Mouse (Mus musculus) lung, embryonic 15.5 days (tissue): ENCODE results near the gene Ap1g1. TPM values are rescaled to one million over a fixed set of nuclear protein-coding genes. Genes with fewer than 3 reads are reported as not detected.

Source experiments
- ATAC-seq: fragments of 200-750 bp; cut with Nextera tagmentation; 2 replicates; pipeline ENCODE4 v1.8.0; 2017; ENCODE audit warnings: moderate number of reproducible peaks, borderline replicate concordance; ENCODE audit not compliant: low FRiP score, low TSS enrichment; ENCODE audit errors: extremely low read depth
- H3K27ac ChIP-seq: fragments of 300-500 bp; sonication (generic); 2 replicates; pipeline ENCODE4 v1.5.1; 2015; ENCODE audit warnings: moderate library complexity, mild to moderate bottlenecking, inconsistent platforms
- H3K27me3 ChIP-seq: fragments of 300-500 bp; sonication (generic); 2 replicates; pipeline ENCODE4 v1.6.1; 2015; ENCODE audit warnings: inconsistent platforms
- H3K36me3 ChIP-seq: fragments of 300-500 bp; sonication (generic); 2 replicates; pipeline ENCODE4 v1.6.1; 2015; ENCODE audit warnings: inconsistent platforms
- H3K4me1 ChIP-seq: fragments of 300-500 bp; sonication (generic); 2 replicates; pipeline ENCODE4 v1.6.1; 2015; ENCODE audit warnings: inconsistent platforms
- H3K4me2 ChIP-seq: fragments of 300-500 bp; sonication (generic); 2 replicates; pipeline ENCODE4 v1.6.1; 2015; ENCODE audit warnings: inconsistent platforms, mild to moderate bottlenecking, moderate library complexity
- H3K4me3 ChIP-seq: fragments of 300-500 bp; sonication (generic); 2 replicates; pipeline ENCODE4 v1.5.1; 2015; ENCODE audit warnings: mild to moderate bottlenecking, inconsistent platforms
- H3K9ac ChIP-seq: fragments of 300-500 bp; sonication (generic); 2 replicates; pipeline ENCODE4 v1.6.1; 2015; ENCODE audit warnings: inconsistent platforms
- H3K9me3 ChIP-seq: fragments of 300-500 bp; sonication (generic); 2 replicates; pipeline ENCODE4 v1.6.1; 2016; ENCODE audit warnings: inconsistent platforms
- WGBS: fragments of 180-500 bp; shearing (Covaris S2); methylation state at CpG from one replicate; pipeline ENCODE4 v1.1.7; 2015; 5-methylcytosine and 5-hydroxymethylcytosine counted together
- polyA plus RNA-seq: library from polyadenylated mRNA; unstranded; fragments of >200 nt; fragmentation: Nextera tagmentation; extraction: Ambion mirVana; gene quantifications from 2 replicates; pipeline ENCODE4 v1.2.1, GENCODE M21; 2015

Gene Ap1g1
- polyA plus RNA-seq, 1 experiment from 2014 or later = 44.2 TPM

DNA sequence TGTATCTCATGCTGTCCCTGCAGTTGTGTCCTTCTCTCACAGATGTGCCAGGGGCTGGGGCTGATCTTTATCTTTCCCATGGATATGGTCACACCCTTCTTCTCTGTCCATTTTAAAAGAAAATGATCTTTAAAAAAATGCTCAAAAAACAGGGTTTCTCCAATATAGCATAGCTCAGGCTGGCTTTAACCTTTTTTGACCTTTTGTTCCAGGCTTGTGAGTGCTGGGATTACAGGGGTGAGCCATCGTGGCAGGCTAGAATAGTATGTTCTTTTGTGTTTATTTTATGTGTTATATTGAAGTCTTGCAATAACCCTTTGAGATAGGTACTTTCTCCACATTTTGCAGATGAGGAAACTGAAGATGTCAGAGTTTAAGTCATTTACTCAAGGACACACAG lies 16.8 kb downstream of the Ap1g1 start:
- H3K27ac ChIP-seq = no peak overlapping the region
- H3K27me3 ChIP-seq = no peaks in the 10 kb centered on the region
- H3K4me3 ChIP-seq = no peak overlapping the region
- no peak overlapping the region for H3K4me2 ChIP-seq
- no peak for ATAC-seq
- no peaks in the 10 kb centered on the region for H3K4me1 ChIP-seq
- 23% methylated on average over 1 of the region's 1 CpGs for WGBS
- no peaks in the 10 kb centered on the region for H3K9me3 ChIP-seq
- H3K9ac ChIP-seq = no peak overlapping the region
- H3K36me3 ChIP-seq = no peaks in the 10 kb centered on the region

DNA sequence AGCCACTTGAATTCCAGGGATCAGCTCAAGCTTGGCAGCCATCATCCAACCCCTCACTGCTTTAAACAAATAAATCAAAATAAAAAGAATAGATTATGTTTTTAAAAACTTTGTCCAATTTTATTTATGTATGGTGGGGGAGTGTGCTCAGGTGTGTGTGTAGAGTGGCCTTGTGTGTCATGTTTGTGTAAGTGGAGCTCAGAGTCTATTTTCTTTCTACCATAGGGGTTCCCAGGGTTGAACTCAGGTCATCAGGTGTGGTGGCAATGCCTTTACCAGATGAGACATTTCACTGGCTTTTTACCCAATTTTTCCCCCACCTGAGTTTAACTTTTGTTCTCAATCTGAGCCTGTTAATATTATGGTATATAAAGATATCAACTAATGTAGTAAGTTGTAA lies 20.4 kb downstream of the Ap1g1 start:
- H3K36me3 ChIP-seq = no peaks in the 10 kb centered on the region
- H3K27ac ChIP-seq = no peak overlapping the region
- no peak for ATAC-seq
- H3K27me3 ChIP-seq = no peaks in the 10 kb centered on the region
- H3K9me3 ChIP-seq = no peaks in the 10 kb centered on the region
- no peak overlapping the region for H3K4me2 ChIP-seq
- no peak overlapping the region for H3K9ac ChIP-seq
- H3K4me3 ChIP-seq = no peak overlapping the region
- no peaks in the 10 kb centered on the region for H3K4me1 ChIP-seq

DNA sequence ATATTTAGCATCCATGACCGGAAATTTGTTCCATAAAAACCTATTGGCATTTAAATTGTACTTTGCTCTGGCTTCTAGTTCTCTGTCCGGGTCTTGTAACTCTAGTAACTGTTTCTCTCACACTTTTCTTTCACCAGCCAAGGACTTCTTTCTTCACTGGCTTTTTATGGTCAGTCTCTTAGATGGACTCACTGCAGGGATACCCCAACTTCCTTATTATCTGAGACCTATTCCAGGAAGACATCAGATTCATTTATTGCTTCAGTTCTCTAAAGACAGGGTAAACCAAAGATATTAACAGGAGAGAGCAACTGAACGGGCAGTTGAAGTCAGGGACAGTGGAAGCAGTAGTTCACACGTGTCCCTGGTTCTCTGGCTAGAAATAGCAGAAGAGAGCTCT lies 20.9 kb downstream of the Ap1g1 start:
- WGBS = 64% methylated on average over 4 of the region's 4 CpGs
- H3K4me1 ChIP-seq = no peaks in the 10 kb centered on the region

DNA sequence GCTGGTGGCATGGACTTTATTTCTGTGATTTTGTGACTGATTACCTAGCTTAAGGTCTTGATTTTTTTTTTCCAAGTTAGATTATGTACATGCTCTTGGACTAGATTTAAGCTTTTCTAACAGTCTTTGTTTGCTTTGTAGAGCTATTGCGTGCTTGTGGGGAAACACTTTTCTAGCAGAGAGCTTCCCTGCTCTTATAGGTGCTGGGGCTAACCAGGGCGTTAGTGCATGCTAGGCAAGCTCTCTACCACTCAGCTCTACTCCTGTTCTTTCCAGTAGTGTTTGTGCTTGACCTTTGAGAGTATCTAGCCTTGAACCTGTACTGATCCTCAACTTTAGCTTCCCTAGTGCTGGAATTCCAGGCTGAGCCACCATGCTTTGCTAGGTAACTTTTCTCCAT lies 22.0 kb downstream of the Ap1g1 start:
- 58% methylated on average over 2 of the region's 2 CpGs for WGBS

More for the DNA sequence above, 20.9 kb downstream of the Ap1g1 start:
- H3K9ac ChIP-seq = no peak overlapping the region
- H3K4me3 ChIP-seq = no peak overlapping the region
- no peaks in the 10 kb centered on the region for H3K36me3 ChIP-seq
- no peak overlapping the region for H3K27ac ChIP-seq
- no peak for ATAC-seq
- H3K4me2 ChIP-seq = no peak overlapping the region
- no peaks in the 10 kb centered on the region for H3K9me3 ChIP-seq
- no peaks in the 10 kb centered on the region for H3K27me3 ChIP-seq

DNA sequence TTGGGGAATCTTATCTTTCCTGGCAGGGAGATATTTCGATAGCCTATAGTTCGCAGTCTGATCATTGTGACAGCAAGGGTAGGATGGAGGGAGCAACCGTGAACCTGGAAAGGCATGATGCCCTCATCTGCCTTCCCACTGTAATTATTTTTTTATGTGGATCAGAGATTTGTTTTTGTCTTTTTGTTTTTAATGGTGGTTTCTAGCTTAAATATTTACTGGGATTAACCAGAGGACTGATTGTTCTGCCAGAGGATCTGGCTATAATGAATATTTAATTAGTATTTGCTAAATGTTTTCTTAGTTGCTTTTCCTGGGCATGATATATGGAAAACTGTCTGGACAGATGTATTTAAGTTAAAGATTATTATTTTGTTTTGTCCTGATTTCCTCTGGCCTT lies 24.9 kb downstream of the Ap1g1 start:
- Histone ChIP-seq H3K27ac (no peak overlapping the region), H3K4me2 (no peak overlapping the region), H3K4me3 (no peak overlapping the region), H3K9me3 (no peaks in the 10 kb centered on the region), H3K9ac (no peak overlapping the region), H3K4me1 (no peaks in the 10 kb centered on the region), H3K27me3 (no peaks in the 10 kb centered on the region), H3K36me3 (peaks cover 4% of the 10 kb centered on the region; the same call in 1 of the 2 replicates)
- no peak for ATAC-seq
- WGBS = 91% methylated on average over 3 of the region's 3 CpGs

More for the DNA sequence above, 22.0 kb downstream of the Ap1g1 start:
- Histone ChIP-seq H3K27ac (no peak overlapping the region), H3K27me3 (no peaks in the 10 kb centered on the region), H3K36me3 (no peaks in the 10 kb centered on the region; the same call in 1 of the 2 replicates), H3K4me2 (no peak overlapping the region), H3K9me3 (no peaks in the 10 kb centered on the region), H3K4me3 (no peak overlapping the region), H3K4me1 (no peaks in the 10 kb centered on the region), H3K9ac (no peak overlapping the region)
- no peak for ATAC-seq

DNA sequence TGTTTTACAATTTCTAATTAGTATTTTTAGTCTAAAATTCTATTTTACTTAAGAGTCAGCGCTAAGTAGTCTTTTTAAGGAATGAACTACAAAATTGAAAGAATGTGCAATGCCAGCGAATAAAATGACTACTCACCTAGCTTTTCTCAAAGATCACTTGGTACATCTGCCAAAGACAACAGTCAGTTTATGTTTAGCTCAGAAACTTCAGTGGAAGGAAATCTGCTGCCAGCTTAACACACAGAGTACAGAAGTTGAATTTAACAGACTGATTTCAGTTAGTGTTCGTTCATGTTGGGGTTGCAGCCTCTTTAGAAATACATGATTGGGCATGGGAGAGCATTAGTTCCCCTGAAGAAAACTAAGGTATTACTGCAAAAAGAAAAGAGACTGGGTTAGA lies 25.4 kb downstream of the Ap1g1 start:
- no peaks in the 10 kb centered on the region for H3K4me1 ChIP-seq
- H3K4me2 ChIP-seq = no peak overlapping the region
- no peak overlapping the region for H3K4me3 ChIP-seq
- H3K27me3 ChIP-seq = no peaks in the 10 kb centered on the region
- no peak for ATAC-seq
- no peaks in the 10 kb centered on the region for H3K9me3 ChIP-seq
- WGBS = 87% methylated on average over 3 of the region's 3 CpGs
- no peak overlapping the region for H3K27ac ChIP-seq
- no peak overlapping the region for H3K9ac ChIP-seq
- peaks cover 4% of the 10 kb centered on the region; the same call in 1 of the 2 replicates for H3K36me3 ChIP-seq

DNA sequence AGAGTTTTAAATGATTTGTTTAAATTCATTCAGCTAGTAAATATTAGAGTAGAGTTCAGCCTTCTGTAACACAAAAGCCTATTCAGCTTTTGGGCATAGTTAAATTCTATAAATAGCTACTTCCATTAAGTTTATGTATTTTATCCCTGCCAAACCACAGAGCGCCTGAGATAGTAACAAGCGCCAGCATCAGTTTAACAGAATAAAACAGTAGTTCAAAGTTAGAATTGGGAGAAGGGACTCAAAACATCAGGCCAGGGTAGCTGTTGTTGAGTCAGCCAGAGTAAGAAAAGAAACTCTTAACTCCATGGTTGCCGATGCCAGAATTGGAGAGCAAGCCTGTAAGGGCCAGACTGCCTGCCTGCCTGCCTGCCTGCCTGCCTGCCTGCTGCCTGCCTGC lies 28.2 kb downstream of the Ap1g1 start:
- no peaks in the 10 kb centered on the region for H3K9me3 ChIP-seq
- no peak for ATAC-seq
- no peaks in the 10 kb centered on the region for H3K27me3 ChIP-seq
- 0 out of 2 replicates have a peak, but pooled peaks cover 6% of the 10 kb centered on the region for H3K4me1 ChIP-seq
- 63% methylated on average over 3 of the region's 3 CpGs for WGBS
- H3K4me3 ChIP-seq = no peak overlapping the region
- peaks cover 4% of the 10 kb centered on the region; the same call in 1 of the 2 replicates for H3K36me3 ChIP-seq
- no peak overlapping the region for H3K4me2 ChIP-seq
- H3K27ac ChIP-seq = no peak overlapping the region
- H3K9ac ChIP-seq = no peak overlapping the region

DNA sequence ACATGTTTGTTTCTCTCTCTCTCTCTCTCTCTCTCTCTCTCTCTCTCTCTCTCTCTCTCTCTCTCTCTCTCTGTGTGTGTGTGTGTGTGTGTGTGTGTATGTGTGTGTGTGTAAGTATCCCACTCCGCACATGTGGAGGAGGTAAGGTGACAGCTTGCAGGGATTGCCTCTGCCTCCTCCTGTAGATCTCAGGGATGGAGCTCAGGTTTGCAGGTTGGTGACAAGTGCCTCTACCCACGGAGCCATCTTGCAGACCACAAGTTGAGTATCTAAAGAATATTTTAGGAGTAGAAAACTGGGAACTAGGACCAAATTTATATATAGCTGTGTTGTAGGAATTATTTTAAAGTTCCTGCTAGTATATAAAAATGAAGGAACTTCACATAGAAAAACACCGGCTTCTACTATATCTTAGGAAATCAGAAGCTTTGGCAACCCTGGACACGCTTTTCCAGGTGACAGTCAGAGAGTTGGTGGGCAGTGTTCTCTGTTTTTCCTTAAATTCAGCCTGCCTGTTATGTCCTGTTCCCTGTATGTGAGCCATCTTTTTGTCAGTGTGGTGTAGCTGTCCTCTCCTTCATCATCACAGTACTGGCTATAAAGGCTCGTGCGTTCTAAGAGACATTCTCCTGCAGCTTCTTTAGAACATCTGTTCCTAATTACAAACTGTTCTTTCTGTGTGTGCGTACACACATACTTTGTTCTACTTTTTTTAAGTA lies 29.2 kb downstream of the Ap1g1 start:
- no peak overlapping the region for H3K27ac ChIP-seq
- H3K9ac ChIP-seq = no peak overlapping the region
- no peak for ATAC-seq
- H3K4me3 ChIP-seq = no peak overlapping the region
- 75% methylated on average over 7 of the region's 7 CpGs for WGBS
- H3K4me1 ChIP-seq = 0 out of 2 replicates have a peak, but pooled peaks cover 6% of the 10 kb centered on the region
- H3K36me3 ChIP-seq = peaks cover 4% of the 10 kb centered on the region; the same call in 1 of the 2 replicates
- no peaks in the 10 kb centered on the region for H3K27me3 ChIP-seq
- H3K4me2 ChIP-seq = no peak overlapping the region
- H3K9me3 ChIP-seq = no peaks in the 10 kb centered on the region

DNA sequence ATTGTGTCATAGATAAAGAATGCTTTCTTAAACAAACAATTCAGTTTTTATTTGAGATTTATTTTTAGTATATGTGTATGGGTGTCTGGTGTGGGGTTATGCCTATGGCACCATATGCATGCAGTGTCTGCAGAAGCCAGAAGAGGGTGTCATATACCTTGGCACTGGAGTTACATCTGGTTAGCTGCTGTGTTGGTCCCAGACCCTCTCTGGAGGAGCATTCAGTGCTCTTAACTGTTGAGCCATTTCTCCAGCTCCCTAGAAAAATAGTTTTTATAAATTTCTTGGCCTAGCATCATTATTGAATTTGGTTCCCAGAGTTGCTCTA lies 29.7 kb downstream of the Ap1g1 start:
- Histone ChIP-seq H3K4me2 (no peak overlapping the region), H3K36me3 (peaks cover 4% of the 10 kb centered on the region; the same call in 1 of the 2 replicates), H3K4me3 (no peak overlapping the region), H3K9ac (no peak overlapping the region), H3K27ac (no peak overlapping the region), H3K9me3 (no peaks in the 10 kb centered on the region), H3K4me1 (0 out of 2 replicates have a peak, but pooled peaks cover 6% of the 10 kb centered on the region), H3K27me3 (no peaks in the 10 kb centered on the region)
- ATAC-seq = no peak

DNA sequence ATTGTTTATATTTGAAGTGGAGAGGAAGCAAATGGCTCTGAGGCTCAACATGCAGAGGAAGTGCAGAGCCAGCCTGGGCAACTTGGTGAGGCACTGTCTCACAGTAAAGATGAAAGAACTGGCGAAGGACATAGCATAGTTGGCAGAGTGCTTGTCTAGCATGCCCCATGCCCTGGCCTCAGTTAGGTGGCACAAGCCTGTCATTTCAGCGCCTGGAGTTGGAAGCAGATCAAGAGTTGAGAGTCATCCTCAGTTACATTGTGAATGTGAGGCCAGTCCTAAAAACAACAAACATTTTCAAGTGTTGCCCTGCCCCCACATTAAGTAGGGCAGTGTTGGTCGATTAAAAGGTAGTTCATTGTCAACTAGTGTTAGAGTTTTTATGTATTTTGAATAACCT lies 32.1 kb downstream of the Ap1g1 start:
- no peak overlapping the region for H3K4me3 ChIP-seq
- H3K4me2 ChIP-seq = no peak overlapping the region
- 0 out of 2 replicates have a peak, but pooled peaks cover 4% of the 10 kb centered on the region for H3K36me3 ChIP-seq
- H3K27me3 ChIP-seq = no peaks in the 10 kb centered on the region
- no peaks in the 10 kb centered on the region for H3K9me3 ChIP-seq
- no peak overlapping the region for H3K27ac ChIP-seq
- no peak overlapping the region for H3K9ac ChIP-seq
- H3K4me1 ChIP-seq = 0 out of 2 replicates have a peak, but pooled peaks cover 6% of the 10 kb centered on the region
- 40% methylated on average over 3 of the region's 3 CpGs for WGBS
- no peak for ATAC-seq

DNA sequence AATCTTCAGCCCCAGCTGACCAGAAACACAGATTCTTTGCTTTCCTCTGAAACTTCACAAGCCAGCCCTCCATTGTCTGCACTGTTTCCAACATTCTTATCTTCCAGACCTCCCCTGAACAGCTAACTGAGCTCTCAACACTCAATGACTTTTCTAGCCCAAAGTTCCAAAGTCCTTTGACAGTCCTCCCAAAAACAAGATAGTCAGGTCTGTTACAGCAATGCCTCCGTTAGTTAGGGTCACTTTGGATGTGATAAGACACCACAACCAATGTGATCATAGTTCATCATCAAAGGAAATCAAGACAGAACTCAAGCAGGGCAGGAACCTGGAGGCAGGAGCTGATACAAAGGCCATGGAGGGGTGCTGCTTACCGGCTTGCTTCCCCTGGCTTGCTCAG lies 36.9 kb downstream of the Ap1g1 start:
- no peak for ATAC-seq
- Histone ChIP-seq H3K27ac (no peak overlapping the region), H3K4me3 (no peak overlapping the region), H3K36me3 (no peaks in the 10 kb centered on the region), H3K9me3 (no peaks in the 10 kb centered on the region), H3K4me2 (no peak overlapping the region), H3K4me1 (peaks cover 7% of the 10 kb centered on the region; the same call in 1 of the 2 replicates), H3K27me3 (no peaks in the 10 kb centered on the region), H3K9ac (no peak overlapping the region)
- 84% methylated on average over 2 of the region's 2 CpGs for WGBS

DNA sequence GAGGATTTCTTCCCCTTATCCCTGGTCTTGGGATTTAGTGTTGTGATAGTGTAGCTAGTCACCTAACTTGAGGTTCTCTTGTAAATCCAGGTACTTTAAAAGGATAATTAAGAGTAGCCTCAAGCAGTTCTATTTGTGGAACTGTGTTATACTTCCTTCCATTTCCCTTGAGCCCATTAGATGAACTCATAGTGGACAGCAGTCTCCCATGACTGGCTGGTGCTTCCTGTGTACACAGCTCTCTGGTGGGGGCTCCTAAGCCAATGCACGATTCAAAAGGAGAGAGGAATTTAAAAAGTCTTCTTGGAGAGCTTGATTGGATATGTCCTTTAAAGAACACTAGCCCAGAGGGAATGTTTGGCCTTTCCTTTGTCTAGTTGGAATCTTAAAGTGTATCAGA lies 39.6 kb downstream of the Ap1g1 start:
- Histone ChIP-seq H3K4me1 (peaks cover 4% of the 10 kb centered on the region; the same call in 1 of the 2 replicates), H3K4me2 (no peak overlapping the region), H3K27ac (no peak overlapping the region), H3K36me3 (no peaks in the 10 kb centered on the region), H3K9me3 (no peaks in the 10 kb centered on the region), H3K9ac (no peak overlapping the region), H3K4me3 (no peak overlapping the region), H3K27me3 (no peaks in the 10 kb centered on the region)
- ATAC-seq = no peak
- 18% methylated on average over 1 of the region's 1 CpGs for WGBS

DNA sequence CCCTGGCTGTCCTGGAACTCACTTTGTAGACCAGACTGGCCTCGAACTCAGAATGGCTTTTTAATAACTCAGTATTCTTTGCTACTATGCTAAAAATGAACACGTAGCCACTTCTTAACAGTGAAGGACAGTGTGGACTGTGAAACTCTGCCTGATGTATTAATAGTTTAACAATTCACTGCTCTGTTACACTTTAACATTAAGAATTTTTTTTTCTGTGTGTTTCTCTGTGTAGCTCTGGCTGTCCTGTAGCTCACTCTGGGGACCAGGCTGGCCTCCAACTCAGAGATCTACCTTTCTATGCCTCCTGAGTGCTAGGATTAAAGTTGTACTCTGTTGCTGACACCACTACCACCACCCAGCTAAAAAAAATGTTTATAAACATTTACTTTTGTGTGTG lies 45.2 kb downstream of the Ap1g1 start:
- 90% methylated on average over 2 of the region's 2 CpGs for WGBS
- no peaks in the 10 kb centered on the region for H3K9me3 ChIP-seq
- H3K27me3 ChIP-seq = no peaks in the 10 kb centered on the region
- H3K27ac ChIP-seq = no peak overlapping the region
- no peak for ATAC-seq
- no peak overlapping the region for H3K4me2 ChIP-seq
- no peak overlapping the region for H3K4me3 ChIP-seq
- H3K4me1 ChIP-seq = no peaks in the 10 kb centered on the region
- H3K36me3 ChIP-seq = no peaks in the 10 kb centered on the region
- H3K9ac ChIP-seq = no peak overlapping the region
